Mouse (Mus musculus) G1E (cell line): ENCODE measurements around the gene Matn4.

ENCODE experiments used
- CTCF ChIP-seq: IDR thresholded peaks from 2 replicates; pipeline ENCODE4 v1.5.1; 2012; ENCODE audit warnings: low read depth, low read length, inconsistent platforms, mixed read lengths
- GATA1 ChIP-seq: IDR thresholded peaks from 2 replicates; pipeline ENCODE4 v1.6.1; 2012; ENCODE audit warnings: borderline replicate concordance, low read length, inconsistent platforms, mixed read lengths

DNA sequence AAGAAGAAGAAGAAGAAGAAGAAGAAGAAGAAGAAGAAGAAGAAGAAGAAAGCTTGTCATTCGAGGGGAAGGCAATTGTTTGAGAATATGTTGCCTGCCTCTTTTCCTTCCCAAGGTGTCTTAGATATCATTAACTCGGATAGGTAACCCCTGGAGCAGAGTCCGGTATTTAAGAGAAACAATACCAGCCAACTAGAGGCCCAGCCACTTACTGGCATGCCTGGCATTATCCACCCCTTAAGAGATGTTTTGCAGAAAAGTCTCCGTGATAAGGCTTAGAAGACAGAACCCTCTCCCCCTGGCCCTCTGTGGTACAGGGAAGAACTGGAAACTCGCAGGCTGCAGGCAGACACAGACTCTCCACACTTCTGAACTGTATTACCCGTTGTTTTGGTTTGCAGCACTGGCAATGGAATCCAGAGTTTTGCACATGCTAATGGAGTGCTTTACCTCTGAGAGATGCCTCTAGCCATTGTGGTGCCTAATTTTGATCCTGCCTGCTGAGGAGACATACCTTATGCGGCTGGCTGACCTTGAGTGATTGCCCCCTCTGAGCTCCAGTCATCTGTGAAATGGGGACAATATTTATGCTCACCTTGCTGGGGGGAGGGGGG is 49.0 kb upstream of the Matn4 start:
- TF ChIP-seq CTCF (no peak), GATA1 (no peak)
